30 mouse cellular contexts compared by ENCODE assay signal in the genomic region with DNA sequence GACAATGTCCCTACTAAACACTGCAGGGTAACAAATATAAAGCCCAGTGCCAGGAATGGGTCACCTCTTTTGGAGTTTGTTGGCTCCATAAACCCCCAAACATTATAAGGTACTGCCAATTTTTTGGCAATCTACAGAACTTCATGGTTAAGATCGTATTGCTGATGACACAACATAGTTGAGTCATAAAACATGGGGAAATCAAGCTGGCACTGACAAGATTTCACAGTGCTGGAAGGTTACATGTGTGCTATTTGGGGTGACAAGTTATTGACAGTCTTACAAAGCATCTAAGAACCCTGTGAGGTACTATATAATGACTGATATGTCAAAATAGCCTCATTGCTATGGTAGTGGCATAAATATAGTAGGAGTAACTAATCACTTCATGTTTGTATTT. TPM values are rescaled to one million over a fixed set of nuclear protein-coding genes. Genes with fewer than 3 reads are reported as not detected.
DNase-seq lines count a peak whose midpoint lies in the region; ATAC-seq and TF ChIP-seq lines count a peak whose summit lies in the region.
"Had no signal": no experiment of that assay in that cellular context is flagged by ENCODE, and none has a peak within 500 bp of the region (broad histone marks: within the 10 kb centered on the region; RNA-seq: fewer than 3 reads in every experiment).

No protein-coding gene starts in this region.

- no peak for TF ChIP-seq POLR2A in myocyte (IDR thresholded peaks at IDR 0.05; ENCODE audit: insufficient read length, low read depth)

- no peak overlapping the region for H3ac ChIP-seq in myocyte (ENCODE audit: control insufficient read depth, insufficient read length)

- peak overlapping the region; percentile 93; the same call in 1 of the 2 replicates for H3K27ac ChIP-seq in gastrocnemius, adult 2 months
- H3K27ac ChIP-seq in midbrain, embryonic 15.5 days: no peak overlapping the region
- no peak overlapping the region for H3K27ac ChIP-seq in midbrain, postnatal 0 days (ENCODE audit: low read depth, low read length)
- H3K27ac ChIP-seq: embryonic facial prominence, embryonic 10.5 days; embryonic facial prominence, embryonic 15.5 days; forebrain, embryonic 13.5 days; hindbrain, postnatal 0 days; limb, embryonic 15.5 days; midbrain, embryonic 13.5 days; stomach, postnatal 0 days had no signal

- H3K79me2 ChIP-seq in myocyte (ENCODE audit: control insufficient read depth, insufficient read depth): peaks cover 31% of the 10 kb centered on the region

- intact Hi-C loops in gastrocnemius, adult 2 months (cut with DNase I): loop anchor here (5.0 kb wide), 2 partner anchors 36 to 249 kb away; partner anchors contain the start of genes Brcc3, Cmc4, Mpp1 and Mtcp1
- intact Hi-C loops in gastrocnemius, postnatal 36 days (cut with DNase I): no loop called here

- no peak for TF ChIP-seq CTCF in gastrocnemius, adult 2 months (IDR thresholded peaks at IDR 0.05)
- no peak for TF ChIP-seq CTCF in midbrain, postnatal 0 days (IDR thresholded peaks at IDR 0.05)

- no peaks in the 10 kb centered on the region for H3K4me1 ChIP-seq in midbrain, embryonic 15.5 days
- no peaks in the 10 kb centered on the region for H3K4me1 ChIP-seq in midbrain, postnatal 0 days (ENCODE audit: insufficient read depth, low read length)
- H3K4me1 ChIP-seq: embryonic facial prominence, embryonic 10.5 days; embryonic facial prominence, embryonic 15.5 days; forebrain, embryonic 13.5 days; limb, embryonic 10.5 days; limb, embryonic 15.5 days; midbrain, embryonic 13.5 days had no signal

- no peaks in the 10 kb centered on the region for H3K36me3 ChIP-seq in midbrain, embryonic 15.5 days (replicated peaks)
- no peaks in the 10 kb centered on the region for H3K36me3 ChIP-seq in midbrain, postnatal 0 days (ENCODE audit: insufficient read depth, low read length)
- no peaks in the 10 kb centered on the region for H3K36me3 ChIP-seq in myocyte (ENCODE audit: control insufficient read depth, insufficient read depth)
- H3K36me3 ChIP-seq: embryonic facial prominence, embryonic 10.5 days; embryonic facial prominence, embryonic 15.5 days; limb, embryonic 10.5 days; limb, embryonic 15.5 days; midbrain, embryonic 13.5 days had no signal

- H3K9ac ChIP-seq in midbrain, embryonic 15.5 days: no peak overlapping the region
- no peak overlapping the region for H3K9ac ChIP-seq in midbrain, postnatal 0 days (replicated peaks; ENCODE audit: low read length, poor library complexity, severe bottlenecking)
- H3K9ac ChIP-seq: embryonic facial prominence, embryonic 15.5 days; forebrain, embryonic 13.5 days; limb, embryonic 15.5 days; midbrain, embryonic 13.5 days had no signal

- DNase-seq in gastrocnemius, adult 2 months: no peak
- no peak for DNase-seq in gastrocnemius, postnatal 36 days
- no peak for DNase-seq in midbrain, postnatal 0 days (ENCODE audit: low spot score)
- peak; percentile 54 for DNase-seq in NIH3T3 (ENCODE audit: low read depth)
- no peak for DNase-seq in layer of hippocampus, adult 8-10 months (ENCODE audit: low spot score in 2 of 2)
- no peak for DNase-seq in ovary, postnatal 36 days (ENCODE audit: low spot score)
- DNase-seq: adrenal gland, adult 2 months; adrenal gland, postnatal 36 days; cerebellum, adult 18-20 months; cerebellum, postnatal 25 days; gastrocnemius, postnatal 25 days; heart, adult 2 months; heart, postnatal 14 days; kidney, postnatal 25 days; lung, adult 18-20 months; right cerebral cortex, adult 18-20 months; right cerebral cortex, postnatal 4 days; thymus, adult 18-20 months; thymus, postnatal 36 days had no signal

- WGBS in midbrain, embryonic 15.5 days: 83% methylated on average over 1 of the region's 1 CpGs
- WGBS in midbrain, postnatal 0 days: 80% methylated on average over 1 of the region's 1 CpGs

- peak overlapping the region; percentile 48; the same call in 1 of the 2 replicates for H3K4me2 ChIP-seq in midbrain, embryonic 15.5 days
- no peak overlapping the region for H3K4me2 ChIP-seq in midbrain, postnatal 0 days (ENCODE audit: low read depth, low read length, poor library complexity, severe bottlenecking)
- peak overlapping the region; percentile 86 for H3K4me2 ChIP-seq in myocyte (ENCODE audit: low read depth)
- H3K4me2 ChIP-seq: forebrain, embryonic 13.5 days; limb, embryonic 15.5 days had no signal

- H3K4me3 ChIP-seq in gastrocnemius, adult 2 months: no peak overlapping the region
- H3K4me3 ChIP-seq in midbrain, embryonic 15.5 days: no peak overlapping the region
- H3K4me3 ChIP-seq in midbrain, postnatal 0 days (ENCODE audit: low read depth, low read length): no peak overlapping the region
- H3K4me3 ChIP-seq in myocyte: no peak overlapping the region

- ATAC-seq in midbrain, embryonic 15.5 days (replicated peaks): no peak
- ATAC-seq in midbrain, postnatal 0 days (ENCODE audit: low FRiP score): no peak
- ATAC-seq: hindbrain, postnatal 0 days; lung, postnatal 0 days had no signal

- no peaks in the 10 kb centered on the region for H3K27me3 ChIP-seq in midbrain, embryonic 15.5 days (replicated peaks)
- H3K27me3 ChIP-seq in midbrain, postnatal 0 days (ENCODE audit: insufficient read depth, low read length): no peaks in the 10 kb centered on the region
- no peaks in the 10 kb centered on the region for H3K27me3 ChIP-seq in myocyte (ENCODE audit: control insufficient read depth, insufficient read depth, insufficient read length)
- H3K27me3 ChIP-seq: embryonic facial prominence, embryonic 15.5 days; forebrain, embryonic 13.5 days; limb, embryonic 15.5 days; midbrain, embryonic 13.5 days had no signal

- H3K9me3 ChIP-seq in midbrain, embryonic 15.5 days: no peaks in the 10 kb centered on the region
- H3K9me3 ChIP-seq in midbrain, postnatal 0 days (ENCODE audit: low read length): no peaks in the 10 kb centered on the region
- H3K9me3 ChIP-seq: embryonic facial prominence, embryonic 10.5 days; embryonic facial prominence, embryonic 15.5 days; forebrain, embryonic 13.5 days; limb, embryonic 10.5 days; limb, embryonic 15.5 days; midbrain, embryonic 13.5 days had no signal

TF ChIP-seq in myocyte, 11 proteins besides CTCF, POLR2A, EP300 and RAD21:
- no peak for TF ChIP-seq E2F4 (IDR thresholded peaks at IDR 0.05; ENCODE audit: insufficient read depth)
- TF ChIP-seq TCF3 (IDR thresholded peaks at IDR 0.05; ENCODE audit: insufficient read length, low read depth): no peak
TF ChIP-seq in myocyte: peak in this region for 0.

RNA-seq across cellular contexts. Expression of gene Fundc2, which starts 1.0 kb away (rescaled TPM):
- 100 to 1,000 TPM; 239 to 264 TPM for total RNA-seq in gastrocnemius, adult 2 months (2021)
- total RNA-seq in gastrocnemius, postnatal 36 days (2021): 100 to 1,000 TPM; 182 to 227 TPM
- polyA plus RNA-seq in midbrain, embryonic 15.5 days (2015; fragmentation: Nextera tagmentation; extraction: Ambion mirVana): 27.2 and 31.3 TPM in 2 replicates
- total RNA-seq in midbrain, postnatal 0 days (2014; rRNA removed): 24.4 and 38.7 TPM in 2 replicates
- polyA plus RNA-seq in midbrain, postnatal 0 days (2015; fragmentation: Nextera tagmentation; extraction: Ambion mirVana): 29.4 and 29.9 TPM in 2 replicates
- polyA plus RNA-seq in myocyte (2012; fragmentation: generic; extraction: Trizol): 36.3 TPM
- total RNA-seq in layer of hippocampus, adult 8-10 months (2022): 10 to 100 TPM; 46.7 to 55.4 (median 51.2) TPM

RNA-seq across cellular contexts. Expression of gene F8, which starts 1.2 kb away (rescaled TPM):
- total RNA-seq in gastrocnemius, adult 2 months (2021): 1 to 10 TPM in 1 of 2 experiments, under 1 TPM in 1; 0.99 to 1.1 TPM
- 1 to 10 TPM in 1 of 2 experiments, under 1 TPM in 1; 0.79 to 1.1 TPM for total RNA-seq in gastrocnemius, postnatal 36 days (2021)
- polyA plus RNA-seq in midbrain, embryonic 15.5 days (2015; fragmentation: Nextera tagmentation; extraction: Ambion mirVana): 0.84 and 1.9 TPM in 2 replicates
- total RNA-seq in midbrain, postnatal 0 days (2014; rRNA removed): 1.5 and 1.9 TPM in 2 replicates
- polyA plus RNA-seq in midbrain, postnatal 0 days (2015; fragmentation: Nextera tagmentation; extraction: Ambion mirVana): 1.7 and 1.8 TPM in 2 replicates
- 0.40 TPM for polyA plus RNA-seq in myocyte (2012; fragmentation: generic; extraction: Trizol)
- 1 to 10 TPM; 1.7 to 3.2 (median 2.3) TPM for total RNA-seq in layer of hippocampus, adult 8-10 months (2022)

RNA-seq across cellular contexts. Expression of gene Cmc4, which starts 35.2 kb away (rescaled TPM):
- total RNA-seq in gastrocnemius, adult 2 months (2021): 1 to 10 TPM; 9.4 to 9.7 TPM
- total RNA-seq in gastrocnemius, postnatal 36 days (2021): 1 to 10 TPM; 5.3 to 6.1 TPM
- polyA plus RNA-seq in midbrain, embryonic 15.5 days (2015; fragmentation: Nextera tagmentation; extraction: Ambion mirVana): 21.1 and 23.7 TPM in 2 replicates
- total RNA-seq in midbrain, postnatal 0 days (2014; rRNA removed): 10.4 and 12.0 TPM in 2 replicates
- 24.9 TPM in 2 replicates for polyA plus RNA-seq in midbrain, postnatal 0 days (2015; fragmentation: Nextera tagmentation; extraction: Ambion mirVana)
- 1.4 TPM for polyA plus RNA-seq in myocyte (2012; fragmentation: generic; extraction: Trizol)
- total RNA-seq in layer of hippocampus, adult 8-10 months (2022): 10 to 100 TPM; 11.9 to 14.3 (median 12.0) TPM

RNA-seq across cellular contexts. Expression of gene Mtcp1, which starts 35.2 kb away (rescaled TPM):
- total RNA-seq in gastrocnemius, adult 2 months (2021): 1 to 10 TPM; 3.1 to 3.7 TPM
- total RNA-seq in gastrocnemius, postnatal 36 days (2021): 1 to 10 TPM; 1.5 to 3.2 TPM
- polyA plus RNA-seq in midbrain, embryonic 15.5 days (2015; fragmentation: Nextera tagmentation; extraction: Ambion mirVana): 6.7 and 7.2 TPM in 2 replicates
- 5.5 and 8.2 TPM in 2 replicates for total RNA-seq in midbrain, postnatal 0 days (2014; rRNA removed)
- 3.0 and 3.8 TPM in 2 replicates for polyA plus RNA-seq in midbrain, postnatal 0 days (2015; fragmentation: Nextera tagmentation; extraction: Ambion mirVana)
- 1.1 TPM for polyA plus RNA-seq in myocyte (2012; fragmentation: generic; extraction: Trizol)
- 10 to 100 TPM in 2 of 4 experiments, 1 to 10 TPM in 2; 8.9 to 13.7 (median 10.1) TPM for total RNA-seq in layer of hippocampus, adult 8-10 months (2022)

RNA-seq across cellular contexts. Expression of gene Brcc3, which starts 35.3 kb away (rescaled TPM):
- total RNA-seq in gastrocnemius, adult 2 months (2021): 10 to 100 TPM; 19.8 to 23.2 TPM
- 10 to 100 TPM; 18.7 to 21.5 TPM for total RNA-seq in gastrocnemius, postnatal 36 days (2021)
- 44.1 and 47.1 TPM in 2 replicates for polyA plus RNA-seq in midbrain, embryonic 15.5 days (2015; fragmentation: Nextera tagmentation; extraction: Ambion mirVana)
- total RNA-seq in midbrain, postnatal 0 days (2014; rRNA removed): 14.0 and 19.3 TPM in 2 replicates
- 33.0 and 34.4 TPM in 2 replicates for polyA plus RNA-seq in midbrain, postnatal 0 days (2015; fragmentation: Nextera tagmentation; extraction: Ambion mirVana)
- polyA plus RNA-seq in myocyte (2012; fragmentation: generic; extraction: Trizol): 6.1 TPM
- total RNA-seq in layer of hippocampus, adult 8-10 months (2022): 10 to 100 TPM; 35.5 to 38.2 (median 36.3) TPM
